Mouse (Mus musculus) cerebellum, adult 9-11 months (tissue): ENCODE data around the gene 4931428L18Rik.
A peak's percentile ranks its signal among the peaks of the same experiment; 100 is the strongest.

Experiments
- DNase-seq: peaks from one replicate; pipeline ENCODE4 v3.0.0; 2022

The 4931428L18Rik gene

DNA sequence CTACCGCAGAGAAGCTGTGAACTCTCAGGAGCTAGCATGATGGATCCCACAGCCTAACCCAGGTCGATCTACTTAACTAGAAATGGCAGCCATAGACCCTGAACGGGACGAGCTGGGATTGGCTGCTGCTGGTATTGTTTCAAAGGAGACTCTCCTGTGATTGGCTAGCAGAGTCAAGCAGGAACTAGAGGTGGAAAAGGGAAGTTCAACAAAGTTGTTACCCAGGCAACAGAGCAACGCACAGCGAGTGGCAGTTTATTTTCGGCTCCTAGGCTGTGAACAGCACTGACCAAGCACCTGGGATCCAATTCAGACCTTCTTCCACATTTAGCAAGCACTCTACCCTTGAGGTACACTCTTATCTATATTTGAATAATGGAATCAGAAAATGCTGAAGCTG lies at the start of gene 4931428L18Rik, which contains the start of gene Pih1d3:
Gene 4931428L18Rik (minus strand): TSS at position 121 of the 400 bp plus-strand sequence.
Gene Pih1d3 (plus strand): TSS at position 275 of the 400 bp plus-strand sequence.
- no peak for DNase-seq

DNA sequence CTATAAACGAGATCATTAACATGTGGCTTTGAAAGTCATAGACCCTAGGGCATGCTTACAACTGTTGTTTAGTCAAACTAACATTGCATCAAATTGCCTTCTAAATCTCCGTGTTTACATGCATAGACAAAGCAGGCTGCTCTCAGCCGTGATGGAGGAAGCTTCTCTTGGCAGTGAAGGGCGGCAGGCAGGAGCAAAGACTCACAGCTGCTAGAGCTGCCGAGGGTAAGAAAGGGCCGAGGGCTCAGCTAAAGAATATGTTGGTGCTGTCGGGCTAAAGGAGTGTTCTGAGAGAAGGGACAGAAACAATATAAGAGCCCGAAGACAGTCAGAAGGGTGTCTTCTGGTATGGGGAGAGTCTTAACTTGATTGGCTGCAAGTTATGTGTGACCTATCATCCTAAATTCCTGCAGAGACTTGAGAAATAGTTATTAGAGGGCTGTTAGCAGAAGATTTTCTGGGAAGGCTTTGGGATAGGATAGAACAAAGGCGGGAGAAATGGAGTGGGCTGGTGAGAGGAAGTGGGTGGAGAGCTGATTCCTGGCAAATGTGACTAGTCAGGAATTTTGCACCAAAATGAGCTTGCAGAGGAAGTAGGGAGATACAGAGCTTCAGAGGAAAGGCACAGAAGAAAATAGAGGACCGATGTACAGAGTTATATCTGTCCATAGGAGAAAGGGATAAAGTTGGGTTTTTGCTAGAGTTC lies 37.9 kb upstream of the 4931428L18Rik start:
- no peak for DNase-seq

DNA sequence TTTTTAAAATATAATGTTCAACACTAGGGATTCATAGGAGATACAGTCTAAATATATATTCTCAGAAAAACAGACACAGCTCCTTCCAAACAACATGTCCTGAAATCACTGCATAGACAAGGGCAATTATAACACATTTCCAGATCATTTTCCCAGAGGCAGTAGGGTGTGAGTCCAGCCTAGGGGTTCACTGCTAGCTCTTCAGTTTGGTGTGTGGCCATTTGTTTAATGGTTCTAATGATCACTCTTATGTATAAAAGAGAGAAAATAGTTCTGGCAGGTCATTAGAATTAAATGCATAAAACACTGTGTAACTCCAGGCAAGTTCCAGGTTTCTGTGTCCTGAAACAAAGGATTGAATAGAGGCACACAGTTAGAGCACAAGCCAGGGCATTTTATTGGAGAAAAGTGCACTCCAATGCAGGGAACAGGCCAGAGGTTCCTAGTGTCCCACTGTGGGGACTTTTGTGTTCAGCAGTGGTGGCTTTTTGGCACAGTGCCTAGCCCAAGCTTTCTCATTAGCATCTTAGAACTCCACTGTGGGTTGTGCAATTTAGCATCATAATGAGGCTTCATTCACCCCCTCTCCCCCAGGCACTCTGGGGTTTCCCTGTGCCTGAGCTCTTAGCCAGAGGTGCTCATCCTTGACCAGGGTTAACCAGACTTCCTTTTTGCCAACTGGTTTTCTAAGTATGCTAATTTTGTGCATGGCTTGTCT lies 11.0 kb upstream of the 4931428L18Rik start:
- DNase-seq, result peak; percentile 4

DNA sequence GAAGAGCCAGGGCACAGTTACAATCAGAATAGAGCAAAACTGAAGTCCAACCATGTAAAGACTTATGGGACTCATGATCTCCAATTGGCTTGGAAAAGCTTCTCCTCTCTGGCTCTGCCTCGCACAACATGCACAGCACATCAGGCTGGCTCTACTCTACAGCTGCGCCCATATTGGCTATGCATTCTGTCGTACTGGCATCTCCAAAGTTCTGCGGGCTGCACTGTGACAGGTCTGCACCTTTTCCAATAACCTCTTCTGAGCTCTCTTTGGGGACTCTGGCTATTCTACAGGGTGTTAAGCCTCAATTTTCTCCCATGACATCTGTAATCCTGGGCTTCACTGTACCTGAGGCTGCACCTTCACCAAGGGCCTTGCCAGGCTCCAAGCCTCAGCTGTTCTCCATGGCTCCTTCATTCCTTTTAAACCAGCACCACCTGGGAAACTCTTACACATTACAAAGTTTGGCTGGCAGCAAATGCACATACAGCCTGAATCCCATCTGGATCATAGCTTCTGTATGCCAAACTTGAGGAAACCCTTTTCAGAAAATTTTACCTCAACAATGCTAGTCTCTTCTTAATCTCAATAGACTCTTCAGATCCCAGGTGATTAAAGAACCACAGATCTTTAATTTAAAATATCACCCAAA lies 1.8 kb downstream of the 4931428L18Rik start:
- DNase-seq, result no peak

DNA sequence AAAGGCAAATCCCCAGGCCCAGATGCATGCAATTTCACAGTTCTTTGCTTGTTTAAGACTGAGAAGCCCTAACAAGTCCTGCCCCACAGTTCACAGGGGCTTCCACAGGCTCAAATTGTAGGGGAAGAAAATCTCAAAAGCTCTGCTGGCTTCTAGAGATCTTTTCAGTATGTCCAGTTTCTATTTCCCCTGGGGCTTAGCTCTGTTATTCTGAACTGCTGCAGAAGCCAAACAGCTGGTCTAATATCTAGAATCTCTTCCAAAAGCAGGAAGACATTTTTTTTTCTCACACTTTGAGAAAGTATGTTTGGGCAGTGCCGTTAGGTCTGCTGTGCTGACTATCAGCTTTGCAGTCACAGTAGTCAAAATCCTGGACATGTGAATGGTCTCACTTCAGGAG lies 7.7 kb downstream of the 4931428L18Rik start:
- no peak for DNase-seq

DNA sequence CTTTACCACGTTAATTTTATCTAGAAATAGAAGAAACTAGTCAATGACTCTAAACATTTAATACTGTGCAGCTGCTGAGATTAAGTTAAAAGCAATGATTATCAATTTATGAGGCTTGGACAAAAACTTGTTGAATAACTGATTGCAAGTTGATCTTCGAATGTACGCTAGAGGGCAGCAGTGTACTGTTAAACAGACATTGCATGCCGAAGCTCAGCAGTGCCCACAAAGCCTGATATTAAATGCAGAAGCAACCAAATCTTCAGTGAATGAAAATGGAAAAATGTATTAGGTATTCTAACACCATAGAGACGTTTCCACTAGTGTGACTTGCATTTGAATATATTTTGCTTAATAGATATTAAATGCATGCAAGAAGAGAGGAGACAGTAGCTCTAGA lies 12.3 kb downstream of the 4931428L18Rik start:
- DNase-seq, result peak; percentile 11

DNA sequence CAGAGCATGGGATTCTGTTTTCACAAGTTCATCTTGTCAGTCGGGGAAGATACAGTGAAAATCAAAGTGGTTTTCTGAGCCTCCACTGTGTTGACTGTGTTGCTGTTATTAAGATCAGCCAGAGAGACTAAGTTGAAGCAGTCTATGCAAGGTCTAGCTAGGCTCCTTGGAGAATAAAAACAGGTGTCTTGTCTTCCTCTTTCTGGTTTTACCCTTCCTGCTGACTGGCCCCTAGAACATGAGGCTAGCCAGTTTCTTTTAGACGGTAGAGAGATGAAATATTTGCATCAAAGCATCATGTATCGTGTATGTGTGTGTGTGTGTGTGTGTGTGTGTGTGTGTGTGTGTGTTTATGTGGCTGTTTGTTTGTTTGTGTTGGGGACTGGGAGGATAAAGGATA lies 16.7 kb downstream of the 4931428L18Rik start:
- DNase-seq, result no peak

DNA sequence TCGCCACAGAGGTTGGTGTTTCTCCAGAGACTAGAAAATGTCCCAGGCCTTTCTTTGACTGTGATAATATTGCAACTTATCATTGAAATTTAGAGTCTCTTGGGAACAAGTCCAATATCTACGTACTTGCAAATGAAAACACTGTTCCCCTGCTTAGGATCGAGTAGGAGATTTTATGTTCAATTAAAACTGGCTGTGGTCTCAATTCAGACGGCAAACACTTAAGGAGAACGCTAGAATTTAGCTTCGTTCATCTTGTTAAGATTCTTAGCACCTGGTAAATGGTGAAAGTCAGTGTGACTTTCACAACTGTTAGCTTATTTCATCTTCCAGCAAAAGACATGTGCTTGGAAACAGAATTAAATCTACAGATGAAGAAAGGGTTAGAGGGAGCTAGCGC lies 17.1 kb downstream of the 4931428L18Rik start:
- no peak for DNase-seq

DNA sequence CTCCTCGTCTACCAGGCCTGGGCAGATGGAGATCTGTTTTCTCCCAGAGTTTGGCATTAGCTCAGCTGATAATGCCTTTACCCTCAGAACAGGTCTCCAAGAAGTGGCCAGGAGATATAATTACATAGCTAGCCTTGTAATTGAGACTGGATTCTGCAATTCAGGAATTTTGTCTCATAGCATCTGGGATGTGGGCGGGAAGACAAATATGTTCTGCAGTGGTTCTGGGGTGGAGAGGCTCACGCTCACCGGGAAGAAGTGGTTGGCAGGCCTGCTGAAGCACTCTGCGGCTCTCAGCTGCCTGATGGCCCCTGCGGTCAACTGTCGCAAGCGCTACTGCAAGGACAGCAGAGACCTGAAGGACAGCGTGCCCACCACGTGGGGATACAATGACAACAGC lies 18.7 kb downstream of the 4931428L18Rik start:
- no peak for DNase-seq

DNA sequence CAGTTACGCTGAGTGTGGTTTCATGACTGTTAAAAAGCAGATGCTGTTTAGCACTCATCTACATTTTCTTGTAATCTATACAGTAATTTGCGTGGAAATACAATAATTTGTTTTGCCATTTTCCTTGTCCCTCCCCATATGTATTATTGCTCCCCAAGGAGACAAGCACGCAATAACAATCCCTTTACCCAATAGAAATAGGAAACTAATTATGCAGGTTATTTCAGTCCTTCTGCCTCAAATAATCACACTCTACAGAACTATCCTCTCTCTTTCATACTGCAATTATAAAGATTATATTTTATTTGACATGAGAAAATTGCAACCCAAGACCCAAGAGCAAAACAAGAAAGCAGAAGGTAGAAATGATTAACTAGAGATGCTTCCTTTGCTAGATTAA lies 25.5 kb downstream of the 4931428L18Rik start:
- no peak for DNase-seq

DNA sequence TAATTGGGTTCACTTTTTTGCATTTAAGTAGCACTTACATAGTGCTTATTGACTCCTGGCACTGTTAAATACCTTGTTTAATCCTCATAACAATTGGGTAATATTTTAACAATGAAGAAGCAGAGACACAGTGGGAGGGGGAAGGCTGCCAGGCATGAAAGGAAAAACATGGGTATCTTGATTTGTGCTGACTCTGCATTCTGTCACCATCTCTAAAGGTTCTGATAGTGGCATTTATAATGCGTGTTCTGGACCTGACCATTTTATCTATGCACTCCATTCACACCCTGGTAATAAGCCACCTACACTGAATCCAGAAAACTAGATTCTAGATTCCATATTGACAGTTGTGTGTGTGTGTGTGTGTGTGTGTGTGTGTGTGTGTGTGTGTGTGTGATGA lies 26.9 kb downstream of the 4931428L18Rik start:
- DNase-seq, result no peak

DNA sequence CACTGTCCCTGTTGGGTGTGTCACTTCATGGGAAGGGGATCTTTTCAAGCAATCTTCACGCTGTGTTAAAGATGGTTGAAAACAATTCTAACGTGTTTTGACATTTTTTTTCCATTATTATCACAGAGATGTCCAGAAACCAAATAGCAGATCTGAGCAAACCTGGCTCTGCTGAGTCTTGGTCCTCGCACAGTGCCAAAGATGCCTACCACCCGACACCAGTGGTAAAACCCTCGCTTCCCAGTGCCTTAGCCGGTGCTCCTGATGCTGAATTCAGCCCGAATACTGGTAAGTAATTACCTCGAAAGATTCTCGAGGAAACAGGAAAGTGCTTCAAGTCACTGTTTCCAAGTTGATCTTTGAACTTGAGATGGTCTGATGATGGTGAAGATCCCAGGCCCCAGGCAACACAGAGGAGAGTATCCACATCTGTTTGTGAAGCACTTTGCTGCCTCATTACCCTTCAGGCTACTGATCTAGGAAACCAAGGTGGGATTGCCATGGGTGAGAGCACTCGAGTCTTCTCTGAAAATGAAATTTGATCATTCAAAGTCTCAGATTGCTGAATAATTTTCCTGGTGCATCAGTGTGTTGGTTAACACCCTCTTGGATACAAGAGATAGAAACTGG lies 32.1 kb downstream of the 4931428L18Rik start:
- DNase-seq, result no peak

DNA sequence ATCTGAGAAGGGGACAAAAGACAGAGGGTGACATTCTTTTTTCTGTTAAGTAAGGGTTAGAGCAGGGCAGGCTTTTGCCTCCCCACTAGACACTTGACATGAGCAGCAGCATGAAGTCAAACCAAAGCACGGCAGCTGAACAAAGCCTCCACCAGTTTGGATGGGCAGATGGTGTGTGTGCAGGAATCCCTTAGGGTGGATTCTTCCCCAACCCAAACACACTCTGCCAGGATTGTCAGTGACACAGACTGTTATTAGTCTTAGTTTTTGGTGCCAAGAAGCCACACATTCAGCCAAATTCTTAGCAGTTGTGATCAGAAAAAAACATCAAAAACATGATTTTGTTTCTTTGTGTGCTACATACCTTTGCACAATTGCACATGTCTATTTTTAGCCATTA lies 44.2 kb downstream of the 4931428L18Rik start:
- DNase-seq, result peak; percentile 26

DNA sequence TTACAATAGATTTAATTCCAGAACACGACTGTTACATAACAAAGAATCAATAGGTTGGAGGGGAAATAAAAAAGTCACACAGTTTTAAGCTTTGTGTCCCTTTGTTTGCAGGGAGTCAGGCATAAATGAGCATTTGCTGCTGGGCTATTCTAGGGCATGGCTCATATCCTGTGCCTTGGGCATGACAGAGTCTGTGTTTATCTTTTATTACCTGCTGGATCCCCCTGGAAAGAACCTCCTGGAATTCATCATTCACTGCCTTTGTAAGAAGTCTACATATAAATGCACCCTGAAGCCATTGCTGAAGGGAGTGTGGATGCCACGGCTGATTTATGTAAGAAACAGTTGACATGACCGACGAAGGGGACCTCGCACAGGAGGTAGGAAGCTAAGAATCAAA lies 46.4 kb downstream of the 4931428L18Rik start, which contains the start of gene Lgsn:
Gene Lgsn (plus strand): TSS at position 301 of the 400 bp plus-strand sequence.
- no peak for DNase-seq

DNA sequence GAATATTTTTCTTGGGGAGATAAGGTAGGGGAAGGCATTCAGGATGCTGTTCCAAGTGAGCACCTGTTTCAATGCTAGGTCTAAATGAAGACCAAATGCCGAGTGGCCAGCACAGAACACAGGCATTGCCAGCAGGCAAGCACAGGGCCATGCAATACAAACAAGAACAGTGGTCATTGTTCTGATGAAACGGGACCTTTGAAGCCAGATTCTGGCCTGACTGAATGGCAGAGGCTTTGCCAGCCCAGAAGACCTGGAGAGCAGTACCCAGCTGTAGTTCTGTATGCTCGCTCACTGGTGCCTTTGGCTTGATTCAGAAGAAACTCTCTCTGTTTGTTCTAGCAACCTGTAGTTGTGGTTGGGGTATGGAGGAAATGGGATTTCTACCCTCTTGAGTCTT lies 47.1 kb downstream of the 4931428L18Rik start:
- DNase-seq, result no peak

DNA sequence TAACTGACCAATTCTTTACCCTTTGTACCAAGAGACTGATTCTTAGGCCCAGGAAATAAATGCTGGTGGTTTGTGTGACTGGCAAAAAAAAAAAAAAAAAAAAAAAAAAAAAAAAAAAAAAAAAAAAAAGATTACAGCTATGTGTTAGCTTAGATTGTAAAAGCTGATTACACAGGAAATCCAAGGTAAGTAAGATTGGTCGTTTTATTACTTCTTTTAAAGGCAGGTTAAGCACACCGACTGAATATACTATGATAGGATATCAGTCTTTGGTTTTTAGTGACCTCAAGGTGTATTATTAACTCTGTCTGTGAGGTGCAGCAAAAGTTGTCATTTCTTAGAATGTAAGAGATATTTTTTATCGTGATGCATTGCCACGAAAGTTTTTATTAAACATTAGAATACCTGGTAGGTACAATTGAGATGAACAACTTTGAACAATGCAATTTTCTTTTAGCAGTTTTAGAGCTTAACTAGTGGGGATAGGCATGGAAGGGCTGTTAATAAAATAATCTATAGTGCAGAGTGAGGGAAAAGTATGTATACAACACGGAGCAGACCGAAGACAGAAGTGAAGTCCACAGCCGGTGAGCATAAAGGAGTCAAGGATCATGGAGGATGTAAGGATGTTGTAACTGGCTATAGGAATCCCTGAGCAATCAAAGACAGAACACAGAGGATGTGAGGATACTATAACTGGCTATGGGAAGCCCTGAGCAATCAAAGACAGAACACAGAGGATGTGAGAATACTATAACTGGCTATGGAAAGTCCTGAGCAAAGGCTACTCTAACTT lies 57.0 kb downstream of the 4931428L18Rik start:
- DNase-seq, result no peak

DNA sequence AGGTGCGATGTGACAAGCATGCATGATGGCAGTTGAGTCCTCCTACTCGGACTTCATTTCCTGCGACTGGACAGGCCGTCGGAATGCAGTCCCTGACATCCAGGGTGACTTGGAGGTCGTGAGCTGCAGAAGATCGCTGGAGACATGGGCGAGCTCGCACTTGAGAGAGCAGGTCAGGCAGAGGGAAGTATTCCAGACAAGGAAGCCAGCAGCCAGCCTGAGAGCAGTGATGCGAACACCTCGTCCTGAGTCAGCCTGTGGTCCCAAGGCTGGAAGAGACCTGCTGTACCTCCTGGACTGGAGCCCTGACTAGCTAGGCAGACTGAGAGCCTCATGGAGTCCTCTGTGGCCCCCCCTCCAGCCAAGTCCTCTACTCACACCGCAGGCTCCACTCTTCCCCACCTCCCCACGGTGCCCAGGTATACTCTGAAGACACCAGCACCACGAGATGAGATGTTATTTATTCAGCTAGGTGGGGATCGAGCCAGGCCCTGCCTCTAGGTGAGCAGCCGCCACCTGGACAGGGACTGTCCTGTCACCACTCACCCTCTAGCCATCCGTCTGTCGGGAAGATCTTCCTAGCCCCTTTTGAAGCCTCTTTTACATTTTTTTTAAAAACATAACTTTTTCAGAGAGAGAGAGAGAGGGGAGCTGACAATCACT lies 57.8 kb downstream of the 4931428L18Rik start:
- DNase-seq, result no peak

DNA sequence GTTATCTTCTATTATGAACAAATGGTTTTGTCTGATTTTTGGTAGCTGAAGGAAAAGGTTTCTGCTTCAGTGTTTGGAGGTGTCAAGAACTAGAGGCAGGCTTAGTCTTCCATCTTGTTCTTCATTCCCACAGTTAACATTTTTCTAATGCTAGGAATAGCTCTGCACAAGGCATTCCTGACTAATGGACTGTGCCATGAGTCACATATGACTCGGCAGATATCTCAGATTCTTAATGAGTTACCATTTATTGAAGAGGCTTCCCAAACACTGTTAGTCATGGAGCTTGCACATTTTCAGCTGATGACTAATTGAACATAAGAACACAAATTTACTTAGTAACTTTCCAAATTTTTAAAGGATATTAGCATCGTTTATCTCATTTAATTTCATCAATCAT lies 65.6 kb downstream of the 4931428L18Rik start:
- DNase-seq, result no peak

DNA sequence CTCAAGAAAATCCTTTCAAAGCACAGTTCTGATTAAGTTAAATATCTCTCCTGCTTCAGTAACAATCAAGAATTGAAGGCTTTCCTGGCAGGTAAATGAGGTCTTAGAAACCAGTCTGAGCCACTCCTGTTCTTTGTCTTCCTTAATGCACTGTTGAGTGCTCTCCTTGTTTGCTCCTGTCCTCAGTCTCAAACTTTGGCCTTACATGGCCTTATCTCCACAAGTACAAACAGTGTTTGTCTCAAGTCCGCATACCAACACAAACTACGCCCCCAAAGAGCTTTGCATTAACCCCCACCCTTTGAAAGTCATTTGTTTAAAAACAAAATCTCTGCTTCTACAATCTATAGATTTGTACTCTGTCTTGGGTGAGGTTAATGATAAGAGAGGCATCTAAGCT lies 66.3 kb downstream of the 4931428L18Rik start:
- no peak for DNase-seq

DNA sequence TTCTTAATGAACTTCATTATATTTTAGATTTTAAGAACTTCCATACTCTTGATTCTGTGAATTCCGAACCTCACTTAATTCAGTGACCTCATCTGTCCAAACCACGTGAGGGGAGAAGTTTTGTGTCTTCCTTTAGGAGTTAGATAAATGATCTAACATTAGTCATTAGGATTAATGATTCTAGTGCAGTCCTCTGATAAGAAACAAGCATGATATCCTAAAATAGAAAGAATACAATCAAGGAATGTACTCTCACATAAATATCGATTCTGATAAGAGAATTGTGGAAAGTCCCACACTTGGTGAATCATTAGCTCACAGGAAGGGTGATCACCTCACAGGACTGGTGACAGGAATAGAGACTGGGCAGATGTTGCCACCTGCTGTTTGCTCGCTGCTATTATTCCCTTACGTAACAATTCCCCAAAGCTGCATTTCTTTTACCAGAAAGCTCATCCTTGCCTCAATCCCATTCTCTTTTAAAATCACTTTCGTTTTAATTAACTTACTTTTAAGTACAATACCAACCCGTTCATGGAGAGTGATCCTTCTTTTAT lies 68.6 kb downstream of the 4931428L18Rik start:
- DNase-seq, result peak; percentile 18

DNA sequence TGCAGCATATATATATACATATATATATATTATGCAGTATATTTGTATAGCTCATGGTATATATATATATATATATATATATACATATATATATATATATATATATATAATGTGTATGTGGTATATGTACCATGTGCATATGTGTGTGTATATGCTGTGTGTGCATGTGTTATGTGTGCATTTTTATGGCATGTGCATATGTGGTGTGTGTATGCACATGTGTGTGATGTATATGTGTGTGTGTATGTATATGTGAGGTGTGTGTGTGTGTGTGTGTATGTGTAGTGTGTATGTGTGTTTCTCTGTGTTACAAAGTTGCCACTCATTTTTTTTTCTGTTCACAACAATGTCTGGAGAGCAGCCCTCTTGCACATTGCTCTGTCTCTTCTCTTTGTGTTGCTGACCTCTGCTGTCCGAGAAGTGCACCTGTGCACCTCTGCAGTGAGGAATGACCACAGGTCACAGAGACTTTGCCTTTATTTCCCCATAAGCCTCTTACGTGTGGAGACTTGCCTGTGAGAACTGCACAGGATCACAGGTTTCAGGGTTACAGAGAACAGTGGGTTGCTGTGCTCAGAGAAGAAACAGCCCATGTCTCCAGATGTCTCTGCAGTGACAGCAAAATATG lies 69.6 kb downstream of the 4931428L18Rik start:
- no peak for DNase-seq
